Mouse (Mus musculus) ES-Bruce4 (cell line): ENCODE results near the gene Cxadr.

Source experiments
- EP300 ChIP-seq: IDR thresholded peaks from 2 replicates; pipeline ENCODE4 v1.6.1; 2011; ENCODE audit warnings: low read depth, low read length; ENCODE audit not compliant: insufficient read depth
- POLR2A ChIP-seq: IDR thresholded peaks from one replicate; pipeline ENCODE4 v1.8.1; 2011; ENCODE audit warnings: low read length; ENCODE audit not compliant: insufficient read depth

DNA sequence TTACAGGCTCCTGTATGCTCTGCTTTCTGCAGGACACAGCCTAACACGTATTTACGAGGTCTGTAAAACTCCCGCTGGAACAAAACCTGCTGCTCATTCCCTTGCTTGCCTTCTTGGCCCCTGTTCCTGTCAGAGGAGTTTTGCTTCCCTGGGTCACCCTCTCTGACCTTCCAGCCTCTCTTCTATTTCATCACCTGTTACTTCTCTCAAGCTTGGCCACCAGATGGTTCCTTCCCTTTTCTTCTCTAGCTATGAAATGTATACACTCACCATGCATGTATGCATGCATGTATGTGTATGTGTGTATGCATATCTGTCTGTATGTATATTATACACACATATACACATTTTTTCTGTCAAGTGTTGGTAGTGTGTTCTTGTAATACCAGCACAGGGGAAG is 39.8 kb upstream of the Cxadr start:
- TF ChIP-seq POLR2A (no peak), EP300 (no peak)
